Mouse (Mus musculus): ENCODE measurements around the gene Ccdc113.
A peak's percentile ranks its signal among the peaks of the same experiment; 100 is the strongest.

DNA sequence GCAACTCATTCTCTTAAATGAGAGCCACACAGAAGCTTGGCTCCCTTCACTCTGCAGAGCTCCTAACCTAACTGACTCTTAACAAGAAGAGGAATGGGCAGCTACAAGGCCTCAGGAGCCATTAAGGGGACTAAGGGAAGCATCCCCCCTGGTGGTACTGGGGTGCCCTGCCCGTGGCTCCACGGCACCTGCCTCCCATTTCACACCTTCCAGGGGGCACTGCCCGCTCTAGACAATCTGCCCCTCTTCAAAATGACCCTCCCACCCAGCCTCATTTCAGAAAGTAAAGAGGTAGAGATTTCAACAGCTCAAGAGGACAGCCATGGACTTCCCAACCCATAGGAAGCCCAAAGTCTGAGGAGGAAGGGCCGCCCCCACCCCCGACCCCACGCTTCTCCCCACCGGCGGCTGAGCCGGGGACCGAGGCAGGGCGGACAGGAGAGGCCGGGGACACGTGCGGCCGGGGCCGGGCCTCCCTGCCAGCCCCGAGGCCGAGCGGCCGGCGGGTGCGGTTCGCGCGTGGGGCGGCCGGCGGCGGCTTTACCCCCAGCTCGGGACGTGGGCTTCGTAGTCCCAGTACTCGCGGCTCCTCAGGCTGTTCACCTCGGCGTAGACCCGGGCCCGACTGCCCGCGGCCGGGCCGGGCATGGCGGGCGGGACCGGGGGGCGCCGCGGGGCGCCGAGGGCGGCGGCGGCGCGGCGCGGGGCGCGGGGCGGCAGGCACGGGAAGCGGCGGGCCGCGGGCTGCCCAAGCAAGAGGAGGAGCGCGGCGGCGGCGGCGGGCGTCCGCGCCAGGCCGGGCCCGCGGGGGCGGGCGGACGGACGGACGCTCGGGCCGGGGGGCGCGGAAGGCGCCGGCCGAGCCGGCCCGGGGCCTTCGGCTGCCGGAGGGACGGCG, 45.8 kb upstream of the Ccdc113 start:
- peak; percentile 24; the same call in 1 of the 2 replicates for TF ChIP-seq CTCF (IDR thresholded peaks at IDR 0.05; ENCODE audit: low read depth)
- no peak for TF ChIP-seq EP300 (IDR thresholded peaks at IDR 0.05; ENCODE audit: low read depth)

Data from liver, postnatal 0 days (tissue).